Mouse (Mus musculus) frontal cortex, postnatal 36 days (tissue): ENCODE measurements around the gene Trio.

Source experiments
- DNase-seq, 2 experiments: peaks; one replicate each; pipeline ENCODE4 v3.0.0; 2022; ENCODE audit warnings: low spot score in 2 of 2

Gene Trio

DNA sequence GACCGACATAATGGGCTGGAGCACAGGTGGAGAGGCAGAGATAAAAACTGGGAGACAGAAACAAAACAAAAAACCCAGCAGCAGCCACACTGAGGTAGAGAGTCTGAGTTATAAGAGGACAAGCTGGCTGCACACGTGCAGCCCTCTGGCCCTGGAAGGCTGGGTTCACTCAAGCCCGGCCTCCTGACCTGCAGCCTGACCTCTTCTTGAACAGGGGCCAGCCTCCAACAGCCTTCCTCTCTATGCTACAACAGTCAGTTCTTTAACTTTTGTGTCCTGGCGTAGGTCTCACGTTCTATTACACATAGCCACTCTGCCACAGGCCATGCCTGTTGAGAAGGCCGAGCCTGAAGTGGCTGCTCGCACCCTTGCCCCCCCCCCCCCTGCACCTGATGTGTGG lies 147.8 kb downstream of the Trio start:
- no peak for DNase-seq

DNA sequence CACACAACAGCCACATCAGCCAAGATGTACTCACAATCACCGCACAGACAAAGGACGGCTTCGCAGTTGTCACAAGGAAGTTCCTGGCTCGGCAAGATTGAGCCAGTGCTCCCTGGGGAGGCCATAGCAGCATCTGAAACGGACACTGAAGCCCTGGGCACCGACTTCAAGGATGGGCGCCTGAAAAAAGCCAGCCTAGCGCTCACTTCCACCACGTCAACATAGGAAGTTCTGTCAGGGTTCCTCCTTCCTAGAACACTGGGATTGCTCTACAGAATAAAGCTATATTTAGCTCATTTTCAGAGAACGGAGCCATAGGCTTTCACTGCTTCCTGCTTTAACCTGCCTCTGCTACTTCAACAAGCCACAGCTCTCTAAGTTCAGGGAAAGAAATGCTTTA lies 149.3 kb downstream of the Trio start:
- DNase-seq = no peak

DNA sequence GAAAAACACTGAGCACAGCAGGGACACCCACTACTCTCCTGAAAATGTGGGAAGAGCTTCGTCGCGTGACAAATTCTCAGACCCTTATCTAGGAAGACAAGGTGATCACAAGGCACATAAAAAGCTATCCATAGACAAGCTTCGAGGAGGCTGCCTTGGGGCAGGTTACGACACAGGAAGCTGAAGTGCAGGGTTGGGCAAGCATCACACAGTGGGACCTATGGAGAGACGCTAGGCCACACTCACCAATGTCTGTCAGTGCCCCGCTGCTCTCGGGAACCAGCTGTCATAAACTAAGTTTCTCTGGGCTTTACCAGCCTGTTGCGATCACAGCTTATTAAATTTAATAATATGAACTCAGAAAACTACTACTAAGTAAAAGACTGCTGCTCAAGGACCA lies 149.9 kb downstream of the Trio start:
- DNase-seq = no peak

DNA sequence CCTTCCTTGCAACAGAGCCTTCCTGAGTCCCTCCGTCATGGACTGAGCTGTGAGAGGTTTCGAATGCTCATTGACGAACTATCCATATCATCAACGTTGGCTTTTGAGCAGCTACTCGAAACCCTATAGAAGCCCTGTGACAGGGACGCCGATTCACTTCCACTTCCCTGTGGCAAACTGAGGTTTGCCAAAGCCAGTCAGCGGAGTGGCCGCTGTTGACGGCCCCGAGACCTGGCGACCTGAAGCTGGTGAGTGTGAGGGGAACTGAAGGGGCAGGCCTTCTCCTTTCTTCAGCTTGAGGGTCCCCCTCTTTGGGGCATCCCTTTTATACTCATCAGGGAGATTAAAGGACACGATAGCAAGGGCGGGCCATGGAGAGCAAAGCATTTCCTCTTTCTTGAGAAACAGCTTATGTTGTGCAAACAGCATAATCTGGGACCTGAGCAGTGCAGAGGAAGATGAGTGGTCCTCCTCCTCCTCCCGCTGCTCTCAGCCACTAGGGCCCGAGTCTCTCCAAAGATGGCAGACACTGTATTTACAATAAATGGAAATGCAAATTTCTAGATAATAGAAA lies 151.8 kb downstream of the Trio start:
- no peak for DNase-seq

DNA sequence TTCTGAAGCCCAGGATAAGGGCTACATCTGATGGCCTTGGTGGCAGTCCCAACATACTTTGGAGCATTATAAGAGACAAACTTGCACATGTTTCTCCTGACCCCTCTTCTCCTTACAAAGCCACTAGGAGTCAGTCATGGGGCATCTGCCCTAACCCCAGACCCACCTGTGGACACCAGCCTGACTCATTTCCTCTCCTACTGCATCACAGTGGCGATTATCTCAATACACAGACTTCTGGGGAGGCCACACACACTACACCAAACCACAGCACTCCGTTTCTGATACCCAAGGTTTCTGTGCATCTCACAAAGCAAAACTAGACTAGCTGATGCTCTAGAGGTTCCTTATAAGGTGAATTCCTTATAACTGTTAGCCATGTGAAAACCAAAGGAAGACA lies 153.4 kb downstream of the Trio start:
- no peak for DNase-seq

DNA sequence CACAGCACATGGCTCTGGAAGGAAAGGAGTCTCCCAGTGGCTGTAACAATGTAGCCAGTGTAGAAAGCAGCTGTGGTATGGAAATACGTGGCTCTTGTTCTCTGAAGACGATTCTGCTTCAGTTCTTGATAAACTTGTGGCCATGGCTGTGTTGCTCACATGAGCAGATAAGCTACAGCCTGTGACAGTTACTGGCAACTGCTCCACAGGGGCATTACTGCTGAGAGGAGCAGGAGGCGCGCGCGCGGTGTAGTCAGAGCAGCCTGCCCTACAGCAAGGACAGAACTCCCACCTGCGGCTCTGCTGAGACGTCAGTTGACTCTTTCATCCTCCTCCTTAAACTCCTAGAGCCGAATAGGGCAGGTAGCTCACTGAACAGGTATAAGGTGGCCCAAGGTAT lies 153.9 kb downstream of the Trio start:
- DNase-seq = no peak

DNA sequence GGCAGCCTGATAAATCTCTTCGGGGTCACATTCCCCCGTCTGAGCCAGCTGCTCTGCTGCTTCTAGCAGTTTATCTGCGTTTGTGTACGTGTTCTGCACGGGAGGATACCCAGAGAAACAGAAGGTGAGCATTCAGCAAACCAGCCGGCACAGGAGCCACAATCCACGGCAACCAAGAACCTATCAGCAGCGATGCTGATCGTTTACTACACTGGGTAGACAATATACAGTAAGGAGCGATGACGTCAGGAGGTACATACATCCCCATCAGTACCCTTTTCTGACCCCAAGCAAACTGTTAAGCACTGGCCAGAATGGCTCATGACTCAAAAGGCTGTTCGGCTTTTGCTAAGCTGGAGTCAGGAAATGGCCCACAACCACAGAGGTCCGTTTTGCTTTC lies 154.4 kb downstream of the Trio start:
- no peak for DNase-seq

DNA sequence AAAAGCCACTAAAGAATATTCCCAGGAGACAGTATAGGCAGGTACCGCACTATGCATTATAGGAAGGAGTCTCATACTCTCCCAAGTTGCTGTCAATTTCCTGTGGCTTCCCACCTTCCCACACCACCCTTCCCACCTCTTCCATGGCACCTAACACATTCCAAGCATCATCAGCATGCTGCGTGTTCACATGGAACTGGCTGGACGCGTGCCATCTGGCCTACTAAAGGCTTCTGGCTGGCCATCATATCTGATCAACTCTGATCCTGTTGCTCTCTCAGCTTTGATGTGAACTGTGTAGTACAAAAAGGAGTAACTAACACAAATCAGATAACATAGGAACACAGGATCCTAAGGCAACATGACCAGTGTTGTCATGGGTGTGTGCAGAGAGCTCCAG lies 156.6 kb downstream of the Trio start:
- no peak for DNase-seq

DNA sequence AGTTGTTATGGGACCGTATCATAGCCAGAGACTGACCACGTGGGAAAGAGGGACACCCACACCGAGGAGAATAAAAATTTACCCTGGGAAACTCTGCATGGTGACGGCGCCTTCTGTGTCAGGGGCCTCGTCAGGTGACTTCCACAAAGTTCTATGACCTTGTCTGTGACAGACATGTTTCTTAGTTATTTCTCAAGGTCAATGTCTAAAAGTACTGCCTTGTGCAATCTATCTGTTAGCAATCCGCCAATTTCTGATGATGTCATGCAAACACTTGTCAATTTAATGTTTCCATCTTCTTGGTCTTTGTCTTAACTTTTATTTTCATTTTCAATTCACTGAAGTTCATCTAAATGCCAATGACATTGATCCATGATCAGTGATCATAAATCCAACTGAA lies 157.8 kb downstream of the Trio start:
- no peak for DNase-seq

DNA sequence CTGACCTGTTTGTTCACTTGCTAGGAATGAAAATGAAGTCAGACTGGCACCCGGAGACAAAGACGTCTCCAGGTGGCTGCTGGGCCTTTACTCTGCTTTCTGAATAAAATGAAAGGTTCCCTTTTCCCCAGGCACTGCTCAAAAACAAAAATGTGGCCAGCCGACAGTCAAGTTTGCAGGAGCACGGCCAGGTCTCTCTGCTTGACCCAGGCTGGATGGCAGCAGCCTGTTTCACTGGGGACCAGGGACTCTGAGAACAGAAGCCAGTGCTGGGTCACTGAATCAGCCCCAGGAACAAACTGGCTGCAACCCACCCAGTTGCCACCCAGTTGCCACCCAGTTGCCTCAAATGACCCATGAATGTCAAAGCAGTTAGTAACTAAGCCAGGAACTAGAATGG lies 159.2 kb downstream of the Trio start:
- DNase-seq = no peak

DNA sequence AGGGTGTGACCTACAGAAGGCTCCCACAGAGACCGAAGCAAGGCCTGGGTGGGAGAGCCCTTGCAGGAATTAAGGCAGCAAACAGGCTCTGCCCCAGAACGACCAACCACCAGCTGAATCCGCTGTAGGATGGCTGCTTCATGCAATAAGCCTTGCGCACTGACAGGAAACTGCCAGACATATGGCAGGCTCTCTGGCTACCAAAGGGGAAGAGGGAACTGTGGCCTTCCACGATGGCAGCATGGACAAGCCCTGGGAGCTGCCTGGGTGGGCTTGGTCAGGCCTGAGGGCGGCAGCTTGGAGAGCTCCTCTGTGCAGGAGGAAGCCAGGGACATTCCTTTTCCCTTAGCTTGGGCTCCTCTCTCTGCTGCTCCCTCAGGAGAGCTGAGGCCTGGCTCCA lies 159.6 kb downstream of the Trio start:
- DNase-seq = no peak

DNA sequence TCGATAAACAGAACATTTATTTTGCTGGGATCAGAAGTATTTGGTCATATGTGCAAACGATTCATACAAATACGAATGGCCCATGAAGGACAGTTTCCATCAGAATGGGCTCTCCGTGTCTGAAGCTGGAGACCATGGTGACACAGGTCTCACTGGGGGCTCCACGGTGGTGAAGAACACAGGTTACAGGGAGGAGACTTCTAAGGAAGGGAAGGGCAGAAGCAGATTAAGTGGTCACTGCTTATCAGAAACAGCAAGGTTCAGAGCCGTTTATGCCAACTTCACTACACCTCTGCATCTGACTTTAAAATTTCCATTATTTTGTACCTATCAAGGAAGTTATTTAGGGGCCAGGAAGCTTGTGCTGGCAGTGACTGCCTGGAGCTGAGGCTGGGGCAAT lies 161.3 kb downstream of the Trio start:
- DNase-seq = no peak

DNA sequence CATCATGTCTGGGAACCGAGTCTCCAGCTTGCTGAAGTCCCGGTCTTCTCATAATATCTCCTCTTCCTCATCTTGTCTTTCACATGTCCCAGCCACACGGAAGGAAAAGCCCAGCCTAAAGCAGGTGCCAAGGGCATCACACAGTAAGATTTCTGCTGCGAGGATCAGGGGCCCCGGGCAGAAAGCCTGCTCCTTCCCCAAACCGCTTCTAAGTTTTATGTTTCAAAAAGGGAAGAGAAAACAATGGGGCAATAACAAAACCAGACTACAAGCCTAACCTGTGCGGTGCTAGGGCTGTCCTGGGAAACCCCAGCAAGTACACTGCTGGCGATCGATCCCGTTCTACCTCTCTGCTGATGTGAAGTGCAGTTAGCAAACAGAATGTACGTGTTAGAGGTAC lies 162.7 kb downstream of the Trio start:
- DNase-seq = no peak

DNA sequence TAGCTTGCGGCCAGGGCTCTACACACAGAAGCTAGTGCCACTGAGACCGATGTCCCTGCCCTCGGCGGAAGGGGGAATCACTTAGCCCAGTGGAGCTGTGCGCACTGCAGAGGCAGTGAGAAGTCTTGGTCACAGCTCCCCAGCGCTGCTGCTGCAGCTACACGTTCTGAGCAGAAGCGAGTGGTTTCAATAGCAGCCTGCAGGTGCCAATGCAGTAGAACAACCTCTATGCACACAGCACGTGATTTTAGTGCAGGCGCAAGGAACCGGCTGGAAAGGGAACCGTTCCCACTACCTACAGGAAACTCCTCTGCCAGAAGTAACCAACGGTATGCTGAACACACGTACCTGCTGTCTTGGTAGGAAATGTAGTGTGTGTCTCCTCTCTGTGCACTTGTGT lies 165.2 kb downstream of the Trio start:
- no peak for DNase-seq

DNA sequence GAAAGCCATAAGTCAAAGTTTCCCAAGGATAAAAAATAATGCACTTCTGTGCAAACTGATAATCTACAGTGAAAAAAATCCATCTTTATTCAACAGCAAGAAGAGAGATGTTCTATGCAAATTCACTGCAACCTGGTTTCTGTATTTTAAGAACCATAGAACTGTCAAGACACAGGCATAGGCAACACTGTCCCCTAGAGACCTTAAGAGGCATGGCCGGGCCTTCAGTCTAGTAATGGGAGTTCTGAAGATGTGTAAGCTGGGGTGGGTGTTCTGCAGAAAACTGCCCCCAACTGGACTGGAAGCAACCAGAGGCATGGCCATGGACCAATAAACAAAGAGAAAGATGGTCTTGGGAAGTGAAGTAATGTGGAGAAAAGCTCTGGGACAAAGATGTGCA lies 166.1 kb downstream of the Trio start:
- no peak for DNase-seq

DNA sequence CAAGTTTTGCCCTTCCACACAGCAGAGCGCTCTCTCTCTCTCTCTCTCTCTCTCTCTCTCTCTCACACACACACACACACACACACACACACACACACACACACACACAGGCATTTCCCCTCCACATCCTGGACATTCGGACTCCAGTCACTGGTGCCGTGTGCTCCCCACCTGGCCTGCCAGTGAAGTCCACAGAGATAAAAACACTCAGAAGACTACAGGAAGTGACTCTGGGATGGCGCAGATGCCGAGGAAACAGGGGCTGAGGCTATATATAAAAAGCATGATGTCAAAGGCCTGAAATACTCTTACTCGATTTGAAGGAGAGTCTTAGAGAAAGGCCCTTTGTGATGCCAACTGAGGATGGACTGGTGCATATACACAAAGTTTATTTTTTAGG lies 166.5 kb downstream of the Trio start:
- no peak for DNase-seq

DNA sequence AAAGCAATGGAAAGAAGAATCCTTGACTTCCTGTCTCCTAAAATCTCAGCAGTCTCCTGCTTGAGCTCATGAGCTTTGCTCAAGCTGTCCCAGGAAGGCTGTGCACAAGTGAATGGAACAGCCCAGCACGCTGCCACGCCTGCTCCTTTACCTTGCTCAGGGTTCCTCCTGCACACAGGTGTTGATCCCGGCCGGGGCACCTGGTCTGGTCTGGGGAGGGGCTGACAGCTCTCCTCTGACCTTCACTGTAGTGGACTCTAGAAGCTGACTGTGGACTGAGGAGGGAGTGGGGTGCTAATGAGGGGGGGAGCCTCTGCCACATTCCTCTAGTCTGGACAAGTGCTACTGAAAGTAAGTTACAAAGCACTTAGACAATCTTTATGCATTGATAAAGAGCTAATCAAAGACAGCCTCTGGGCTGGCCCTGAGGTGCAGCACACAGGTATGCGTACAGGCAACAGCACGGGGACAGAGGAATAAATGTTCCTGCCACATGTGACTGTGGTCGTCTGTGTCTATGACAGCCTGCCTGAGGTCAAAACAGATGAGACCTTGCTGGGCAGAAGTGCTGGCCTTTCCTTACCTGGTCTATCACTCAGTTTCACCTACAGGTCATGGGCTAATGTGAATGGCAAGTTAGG lies 167.3 kb downstream of the Trio start:
- no peak for DNase-seq

DNA sequence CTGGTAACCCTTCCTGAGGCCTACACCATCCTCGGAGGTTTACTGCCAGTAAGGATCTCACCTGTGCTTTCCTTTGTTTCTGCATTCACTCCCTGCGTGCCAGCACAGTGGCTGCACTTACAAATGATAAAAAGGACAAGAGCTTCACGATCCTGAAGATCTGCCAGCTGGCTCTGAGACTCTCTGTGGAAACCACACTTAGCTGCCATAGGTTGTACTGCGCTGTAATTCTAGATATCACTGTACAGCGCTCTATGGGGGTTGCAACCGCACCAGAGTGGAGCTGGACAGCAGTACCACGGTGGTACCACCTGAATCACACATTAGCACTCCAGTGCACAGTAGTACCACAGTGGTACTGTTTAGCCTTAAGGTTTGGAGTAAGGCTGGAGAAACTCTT lies 168.4 kb downstream of the Trio start:
- no peak for DNase-seq

DNA sequence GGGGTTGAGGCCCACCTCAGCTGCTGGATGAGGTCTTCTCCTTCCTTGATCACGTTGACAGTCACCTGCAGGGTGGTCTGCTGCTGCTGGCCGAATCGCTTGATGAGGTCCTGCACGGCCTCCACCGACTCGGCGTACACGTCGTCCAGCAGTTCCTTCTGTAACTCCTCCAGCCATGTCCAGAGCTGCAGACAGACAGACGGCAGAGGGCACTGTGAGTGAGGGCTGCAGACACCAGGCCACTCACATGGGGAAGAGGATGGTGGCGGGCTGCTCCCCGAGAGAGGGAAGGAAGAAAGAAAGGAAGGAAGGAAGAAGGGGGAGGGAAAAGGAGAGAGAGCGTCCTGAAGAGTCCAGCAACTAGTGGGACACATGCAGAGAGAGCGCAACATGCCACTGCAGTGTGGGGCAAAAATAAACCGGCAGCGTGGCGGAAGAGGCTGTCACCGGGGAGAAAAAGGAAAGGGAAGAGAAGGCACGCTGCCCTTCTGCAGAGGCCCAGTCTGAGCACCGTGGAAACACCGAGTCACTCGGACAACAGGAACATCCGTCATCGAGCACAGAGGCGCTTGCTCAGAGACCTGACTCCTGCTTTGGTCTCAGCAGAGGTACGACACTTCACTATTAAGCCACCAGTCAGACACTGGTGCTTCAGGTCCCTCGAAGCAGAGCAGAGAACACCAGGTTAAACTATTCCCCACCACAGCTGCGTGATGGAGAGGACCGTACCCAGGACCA lies 169.4 kb downstream of the Trio start:
- DNase-seq = no peak

DNA sequence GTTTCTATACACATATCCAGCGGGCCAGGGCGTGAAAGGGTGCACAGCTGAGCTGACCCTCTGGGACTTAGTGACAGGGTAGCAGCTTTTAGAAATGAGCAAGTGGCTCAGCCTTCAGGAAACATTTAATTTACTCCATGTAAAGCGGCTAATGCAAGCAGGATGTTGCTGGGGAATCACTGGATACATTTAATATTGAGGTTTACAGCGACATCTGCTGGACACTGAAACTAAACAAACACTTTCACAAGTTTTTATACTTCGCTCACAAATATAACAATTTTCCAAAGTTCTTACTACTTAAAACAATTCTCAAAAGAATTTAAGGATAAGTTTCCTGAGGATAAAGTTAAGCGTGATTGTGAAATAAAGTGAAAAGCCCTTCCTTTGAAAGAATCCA lies 174.3 kb downstream of the Trio start:
- no peak for DNase-seq

DNA sequence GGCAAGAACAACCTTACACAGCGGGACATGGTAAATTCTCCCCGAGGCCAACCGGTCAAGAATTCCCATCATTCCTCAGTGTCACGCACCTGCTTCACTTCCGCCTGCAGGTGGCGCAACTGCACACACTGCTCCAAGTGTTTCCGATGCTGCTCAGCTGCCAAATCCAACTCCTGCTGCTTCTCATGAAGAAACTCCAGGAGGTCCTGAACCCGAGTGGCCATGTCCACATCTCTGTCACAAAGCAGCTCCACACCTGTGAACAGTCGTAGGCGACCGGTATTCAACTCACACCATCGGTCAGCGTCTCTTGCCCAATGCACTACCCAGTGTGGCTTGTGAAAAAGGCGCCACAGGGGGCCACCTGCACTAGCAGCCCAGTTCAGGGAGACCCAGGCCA lies 174.7 kb downstream of the Trio start:
- no peak for DNase-seq

DNA sequence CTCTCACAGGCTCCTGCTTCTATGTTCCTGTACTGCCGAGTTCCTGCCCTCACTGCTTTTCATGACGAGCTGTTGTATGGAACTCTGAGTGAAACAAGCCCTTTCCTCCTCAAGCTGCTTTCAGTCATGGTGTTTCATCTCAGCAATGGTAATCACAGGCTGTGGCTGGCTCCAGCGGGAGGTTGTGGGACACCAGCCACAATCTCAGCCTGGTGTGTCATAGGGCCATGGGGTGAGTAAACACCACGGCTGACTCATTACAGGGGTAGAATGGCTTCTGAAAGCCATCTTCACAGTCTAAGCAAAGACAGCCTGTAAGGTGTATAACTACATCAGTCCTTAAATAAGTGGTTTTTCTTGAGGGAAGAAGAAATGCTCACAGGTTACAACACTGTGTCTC lies 175.7 kb downstream of the Trio start:
- DNase-seq = no peak

DNA sequence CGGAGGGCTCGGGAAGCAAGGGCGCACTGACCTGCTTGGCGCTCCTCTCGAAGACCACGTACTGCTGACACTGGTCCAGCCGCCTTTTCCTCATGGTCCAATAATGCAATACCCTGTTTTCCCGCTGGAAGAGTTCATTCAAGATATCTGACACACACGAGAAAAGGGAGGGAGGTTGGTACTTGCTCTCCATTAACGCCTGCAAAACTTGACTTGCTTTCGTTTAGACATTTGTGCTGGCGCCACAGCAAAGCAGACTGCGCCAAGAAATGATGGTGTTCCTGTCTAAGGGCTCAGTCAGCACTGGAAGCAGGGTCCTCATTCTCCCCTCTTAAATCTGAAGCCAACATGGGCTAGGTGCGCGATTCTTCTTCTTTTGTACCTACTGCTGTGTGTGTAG lies 184.0 kb downstream of the Trio start:
- no peak for DNase-seq

DNA sequence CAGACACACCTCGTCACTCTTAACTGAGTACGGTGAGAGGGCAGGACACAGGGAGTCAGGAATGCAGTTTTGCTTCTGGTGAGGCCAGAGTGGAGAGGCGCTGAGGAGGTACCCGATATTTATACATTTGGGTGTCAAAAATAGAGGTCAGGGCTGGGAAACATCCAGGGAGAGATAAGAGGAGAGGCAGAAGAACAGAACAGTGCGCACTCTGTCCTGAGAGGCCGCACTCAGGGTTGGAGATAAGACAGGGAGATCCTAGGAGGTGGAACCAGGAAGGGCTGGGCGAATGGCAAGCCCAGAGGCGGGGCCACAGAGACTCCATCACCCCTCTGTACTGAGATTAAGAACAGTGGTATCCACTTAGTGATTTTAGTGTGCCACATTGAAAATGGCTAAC lies 185.1 kb downstream of the Trio start:
- no peak for DNase-seq
